Mouse (Mus musculus) cortical plate, adult 2 months (tissue): ENCODE data around the gene Unc13a. TPM values are rescaled to one million over a fixed set of nuclear protein-coding genes. Genes with fewer than 3 reads are reported as not detected.

ENCODE experiments used
- H3K27ac ChIP-seq: fragments of 200-500 bp; 2 replicates; pipeline ENCODE4 v1.5.1; 2012; ENCODE audit warnings: low read length, control low read depth, inconsistent platforms; ENCODE audit not compliant: insufficient read depth
- H3K4me1 ChIP-seq: fragments of 200-500 bp; 2 replicates; pipeline ENCODE4 v1.6.1; 2011; ENCODE audit warnings: low read length; ENCODE audit not compliant: control insufficient read depth, insufficient read depth
- H3K4me3 ChIP-seq: fragments of 200-500 bp; 2 replicates; pipeline ENCODE4 v1.5.1; 2011; ENCODE audit warnings: mild to moderate bottlenecking, low read length, control low read depth; ENCODE audit not compliant: insufficient read depth
- CTCF ChIP-seq: fragments of 200-500 bp; IDR thresholded peaks from 2 replicates; pipeline ENCODE4 v1.5.1; 2011; ENCODE audit warnings: mild to moderate bottlenecking, control low read depth, low read length; ENCODE audit not compliant: insufficient read depth; ENCODE audit errors: extremely low read depth
- POLR2A ChIP-seq: fragments of 200-500 bp; IDR thresholded peaks from 2 replicates; pipeline ENCODE4 v1.6.1; 2011; ENCODE audit warnings: mild to moderate bottlenecking, low read length, control low read depth; ENCODE audit not compliant: insufficient read depth; ENCODE audit errors: extremely low read depth
- polyA plus RNA-seq: library from polyadenylated mRNA; depleted of rRNA; stranded (reverse); fragments of >200 nt; gene quantifications from 2 replicates; pipeline ENCODE4 v1.2.3, GENCODE M21; 2012; rRNA removed

Gene Unc13a
- polyA plus RNA-seq, result 199 and 221 TPM in 2 replicates

GRCm38 (mm10) chr8:71671549-71671965 is at the start of gene Unc13a:
Gene Unc13a, minus strand, starts transcription at chr8:71671757.
- Histone ChIP-seq H3K4me1 (peaks cover 17% of the 10 kb centered on the region), H3K27ac (peak within 1 kb of the TSS; percentile 95), H3K4me3 (peak within 1 kb of the TSS; percentile 98)
- TF ChIP-seq CTCF, result no peak
- TF ChIP-seq POLR2A, result peak; percentile 78

DNA sequence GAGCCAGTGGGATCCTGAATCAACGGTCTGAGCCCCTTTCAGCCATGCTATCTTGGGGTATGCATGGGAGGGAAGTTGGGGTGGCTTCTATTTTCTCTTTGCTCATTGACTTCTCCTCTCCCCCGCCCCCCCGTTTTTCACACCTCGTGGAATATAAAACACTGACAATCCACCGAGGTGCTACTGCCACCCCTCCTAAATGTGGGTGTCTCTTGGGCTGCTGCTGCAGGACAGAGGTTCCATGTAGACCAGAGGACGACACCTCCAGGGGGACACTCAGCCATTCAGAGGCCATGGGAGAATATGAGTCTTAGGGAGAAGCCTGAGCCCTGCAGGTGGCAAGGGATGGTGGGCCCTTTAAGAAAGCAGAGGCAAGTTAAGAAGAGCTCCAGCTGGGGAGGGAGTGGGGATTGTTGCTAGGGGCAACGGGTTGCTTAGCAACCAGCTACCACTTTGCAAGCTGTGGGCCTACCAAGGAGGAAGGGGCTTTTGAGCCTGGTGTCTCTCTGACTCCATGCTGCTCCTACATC is 48.4 kb upstream of the Unc13a start:
- H3K4me3 ChIP-seq, result no peak overlapping the region
- H3K27ac ChIP-seq, result peak overlapping the region; percentile 26
- H3K4me1 ChIP-seq, result peaks cover 20% of the 10 kb centered on the region
- no peak for TF ChIP-seq POLR2A

GRCm38 (mm10) chr8:71719218-71719617 is 47.7 kb upstream of the Unc13a start:
- peaks cover 18% of the 10 kb centered on the region for H3K4me1 ChIP-seq
- H3K4me3 ChIP-seq, result no peak overlapping the region
- TF ChIP-seq POLR2A, result no peak
- TF ChIP-seq CTCF, result no peak
- H3K27ac ChIP-seq, result peak overlapping the region; percentile 13; the same call in 1 of the 2 replicates

- H3K4me3 ChIP-seq, result no peak overlapping the region
- H3K27ac ChIP-seq, result no peak overlapping the region
- TF ChIP-seq POLR2A (no peak), CTCF (no peak)
- peaks cover 18% of the 10 kb centered on the region for H3K4me1 ChIP-seq
Measured at GRCm38 (mm10) chr8:71718252-71718651, 46.7 kb upstream of the Unc13a start.

DNA sequence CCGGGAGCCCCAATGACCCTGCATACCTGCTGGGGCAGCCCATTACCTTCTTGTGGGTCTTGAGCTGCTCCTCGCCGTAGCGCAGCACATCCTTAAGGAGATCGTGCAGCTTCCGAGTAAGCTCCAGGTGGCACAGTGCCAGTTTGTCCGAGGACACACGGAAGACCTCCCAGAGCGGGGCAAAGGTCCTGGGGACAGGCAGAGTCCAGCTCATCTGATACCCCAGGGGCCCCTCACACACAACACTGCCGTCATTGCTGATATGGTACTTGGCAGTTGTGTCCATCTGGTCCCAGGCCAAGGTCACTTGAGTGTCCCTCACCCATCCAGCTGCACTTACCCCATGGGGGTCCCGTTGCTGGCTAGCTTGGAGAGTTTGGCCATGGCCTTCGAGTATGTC is 45.5 kb upstream of the Unc13a start:
- no peak overlapping the region for H3K4me3 ChIP-seq
- TF ChIP-seq CTCF (no peak), POLR2A (no peak)
- H3K4me1 ChIP-seq, result peaks cover 18% of the 10 kb centered on the region
- no peak overlapping the region; the same call in 1 of the 2 replicates for H3K27ac ChIP-seq

DNA sequence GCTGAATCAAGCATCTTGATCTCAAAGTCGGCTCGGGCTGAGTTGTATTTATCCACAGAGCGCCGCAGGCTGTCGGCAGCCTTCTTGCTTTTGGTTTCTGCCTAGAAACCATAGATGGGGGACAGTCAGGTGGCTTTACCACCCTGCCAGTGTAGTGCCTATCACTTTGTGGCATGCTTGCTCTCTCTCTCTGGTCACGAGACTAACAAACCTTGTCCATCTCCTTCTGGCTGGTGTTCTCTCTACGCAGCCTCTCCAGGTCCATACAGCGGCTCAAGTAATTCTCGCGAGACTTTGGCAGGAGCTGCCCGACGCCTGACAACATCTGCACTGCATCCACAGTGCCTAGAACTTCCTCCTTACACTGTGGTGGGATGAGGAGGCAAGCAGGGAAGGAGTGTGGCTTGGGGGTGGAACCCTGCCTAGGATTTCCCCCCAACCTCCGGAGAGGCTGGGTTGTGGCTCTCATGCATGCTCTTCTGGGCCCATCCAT is 45.0 kb upstream of the Unc13a start:
- no peak for TF ChIP-seq POLR2A
- TF ChIP-seq CTCF, result no peak
- Histone ChIP-seq H3K4me1 (peaks cover 19% of the 10 kb centered on the region), H3K27ac (no peak overlapping the region), H3K4me3 (no peak overlapping the region)

GRCm38 (mm10) chr8:71715531-71715930 is 44.0 kb upstream of the Unc13a start:
- Histone ChIP-seq H3K4me3 (no peak overlapping the region), H3K4me1 (peaks cover 17% of the 10 kb centered on the region), H3K27ac (no peak overlapping the region)
- TF ChIP-seq POLR2A (peak; percentile 29; the same call in 1 of the 2 replicates), CTCF (no peak)

DNA sequence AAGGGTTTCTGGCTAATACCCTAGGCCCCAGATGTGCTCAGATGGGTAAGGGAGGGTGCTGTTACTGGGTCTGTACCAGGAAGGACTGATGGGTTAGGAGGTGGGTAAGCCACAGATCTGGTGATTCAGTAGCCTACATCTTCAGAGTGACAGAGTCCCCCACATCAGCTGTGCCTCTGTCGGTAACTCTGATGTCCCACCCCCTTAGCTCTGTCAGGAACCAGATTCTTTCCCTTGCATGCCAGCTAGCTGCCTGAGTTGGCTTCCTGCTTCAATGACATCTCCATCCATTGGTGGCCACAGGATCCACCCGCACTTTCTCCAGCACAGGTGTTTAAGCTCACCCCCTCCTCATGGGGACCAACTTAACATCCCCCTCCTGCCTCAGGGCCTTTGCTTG is 40.0 kb upstream of the Unc13a start:
- no peak overlapping the region for H3K4me3 ChIP-seq
- H3K4me1 ChIP-seq, result 0 out of 2 replicates have a peak, but pooled peaks cover 1% of the 10 kb centered on the region
- H3K27ac ChIP-seq, result peak overlapping the region; percentile 33; the same call in 1 of the 2 replicates
- TF ChIP-seq CTCF (no peak), POLR2A (no peak)

GRCm38 (mm10) chr8:71709800-71710446 is 38.4 kb upstream of the Unc13a start:
- Histone ChIP-seq H3K27ac (0 out of 2 replicates have a peak overlapping the region, but pooled peaks have one; percentile 4), H3K4me3 (no peak overlapping the region), H3K4me1 (0 out of 2 replicates have a peak, but pooled peaks cover 1% of the 10 kb centered on the region)
- TF ChIP-seq POLR2A (no peak; the same call in 1 of the 2 replicates), CTCF (peak; percentile 82)
